Mouse (Mus musculus): ENCODE measurements around the gene B3gat1.

B3gat1 gene

DNA sequence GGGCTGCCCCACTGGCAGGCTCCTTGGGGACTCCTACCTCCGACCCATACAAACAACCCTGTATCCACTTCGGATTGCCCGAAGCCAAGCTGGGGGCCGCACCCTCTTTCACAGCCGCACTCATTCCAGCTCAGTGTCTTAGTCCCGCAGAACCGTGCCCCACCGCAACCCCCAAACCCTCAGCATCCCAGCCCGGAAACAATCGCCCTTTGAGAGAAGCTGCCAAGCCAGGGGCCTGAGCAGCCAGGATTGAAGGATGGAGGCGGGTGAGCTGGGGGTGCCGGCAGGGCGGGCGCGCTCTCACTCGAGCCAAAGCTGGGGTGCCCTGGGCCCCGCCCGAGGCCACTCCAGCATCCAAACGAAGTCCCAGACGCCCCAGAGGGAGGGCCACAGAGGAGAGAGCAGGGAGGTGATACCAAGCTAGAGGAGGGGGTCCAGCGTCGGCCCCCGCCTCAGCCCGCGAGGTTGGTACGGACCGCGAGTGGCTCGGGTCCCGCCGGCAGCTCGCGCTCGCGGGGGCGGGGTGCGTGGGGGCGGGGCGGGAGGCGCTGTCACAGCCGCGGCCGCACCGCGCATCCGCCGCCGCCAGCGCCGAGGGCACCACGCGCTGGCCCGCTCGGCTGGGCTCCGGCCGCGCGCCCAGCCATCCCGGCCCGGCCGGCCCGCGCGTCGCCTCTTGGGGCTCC, at the start of gene B3gat1:
B3gat1 (plus strand) TSS at position 523 of the 686 bp plus-strand sequence.
- peak; percentile 21 for DNase-seq

DNA sequence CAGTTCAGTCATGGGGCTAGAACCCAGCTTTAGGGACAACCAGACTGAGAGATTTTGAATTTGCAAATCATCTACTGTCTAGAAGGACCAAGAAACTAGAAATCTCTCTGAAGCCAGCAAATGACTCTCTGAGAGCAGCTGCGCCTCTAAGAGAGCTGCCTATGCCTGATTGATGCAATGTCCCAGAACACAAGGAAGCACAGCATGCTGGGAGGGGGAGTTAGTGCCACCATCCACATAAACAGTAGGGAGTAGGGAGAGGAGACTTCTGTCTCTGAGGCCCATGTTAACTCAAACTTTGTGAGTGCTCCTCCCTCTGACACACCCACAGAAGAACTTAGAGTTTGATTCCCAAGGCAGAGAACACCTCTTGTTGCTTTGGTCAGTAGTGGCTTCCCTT, 44.4 kb upstream of the B3gat1 start:
- no peak for DNase-seq

DNA sequence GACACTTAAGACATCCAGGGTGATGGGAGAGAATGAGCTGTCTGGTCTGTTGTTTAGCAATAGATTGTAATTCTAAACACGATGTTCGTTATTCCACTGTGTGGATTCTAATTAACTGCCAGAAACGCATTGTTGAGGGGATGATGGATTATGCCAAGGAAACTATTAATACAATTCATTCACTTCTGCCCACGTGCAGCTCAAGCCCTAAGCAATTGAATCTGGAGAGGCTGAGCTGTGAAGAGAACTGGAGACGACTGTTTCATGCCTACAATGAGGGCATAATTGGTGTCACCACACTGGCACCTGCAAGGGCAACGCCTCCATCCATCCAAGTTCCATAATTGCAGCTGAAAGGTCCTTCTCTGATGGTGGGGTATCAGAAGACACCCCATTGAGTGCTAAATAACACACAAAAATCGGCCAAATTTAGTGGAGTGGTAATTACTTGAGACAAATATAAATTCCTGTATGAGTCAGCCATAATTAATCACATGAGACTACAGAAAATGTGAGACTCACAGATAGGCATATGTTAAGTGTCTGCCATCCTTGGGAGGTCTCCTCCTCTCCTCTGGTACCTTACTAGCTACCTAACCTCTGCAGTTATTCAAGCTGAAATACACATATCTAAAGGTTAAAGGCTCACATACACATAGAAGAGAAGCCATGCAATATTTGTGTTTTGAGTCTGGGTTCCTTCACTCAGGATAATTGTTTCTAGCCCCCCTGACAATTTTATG, 43.4 kb upstream of the B3gat1 start:
- no peak for DNase-seq

DNA sequence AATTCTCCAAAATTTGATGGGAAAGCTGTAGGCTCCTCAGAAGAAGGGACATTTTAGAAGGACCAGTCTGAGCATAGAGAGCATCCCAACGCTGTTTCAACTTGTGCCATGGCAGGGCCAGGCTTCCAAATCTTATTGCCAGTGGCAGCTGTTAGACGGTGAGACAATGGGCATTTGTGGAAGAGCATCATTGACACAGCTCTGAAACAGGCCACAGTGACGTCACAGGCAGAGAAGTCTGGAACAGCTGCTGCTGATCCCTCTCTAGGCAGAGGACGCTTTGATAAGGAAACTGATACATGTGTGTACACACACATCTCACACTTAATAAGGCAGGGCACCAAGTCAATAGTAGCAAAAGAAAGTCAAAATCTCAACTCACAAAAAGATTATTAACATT, 40.9 kb upstream of the B3gat1 start:
- DNase-seq, result no peak

DNA sequence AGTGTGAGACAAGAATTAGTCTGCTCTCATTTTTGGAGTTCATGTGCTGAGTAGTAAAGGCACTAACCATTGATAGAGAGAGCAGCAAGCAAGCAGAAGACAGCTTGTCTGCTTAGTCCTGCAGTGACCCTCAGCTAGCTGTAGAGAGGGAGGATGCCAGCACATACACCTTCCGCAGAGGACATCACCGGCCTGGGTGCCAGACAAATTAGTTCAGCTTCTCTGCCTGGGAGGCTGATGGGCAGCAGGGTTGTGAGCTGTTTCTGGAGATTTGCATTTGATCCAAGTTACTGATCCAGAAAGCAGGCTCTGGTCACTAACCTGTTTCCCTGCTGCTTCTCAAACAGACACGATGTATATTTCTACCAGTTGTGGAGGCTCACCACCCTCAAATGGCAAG, 38.9 kb upstream of the B3gat1 start:
- no peak for DNase-seq

DNA sequence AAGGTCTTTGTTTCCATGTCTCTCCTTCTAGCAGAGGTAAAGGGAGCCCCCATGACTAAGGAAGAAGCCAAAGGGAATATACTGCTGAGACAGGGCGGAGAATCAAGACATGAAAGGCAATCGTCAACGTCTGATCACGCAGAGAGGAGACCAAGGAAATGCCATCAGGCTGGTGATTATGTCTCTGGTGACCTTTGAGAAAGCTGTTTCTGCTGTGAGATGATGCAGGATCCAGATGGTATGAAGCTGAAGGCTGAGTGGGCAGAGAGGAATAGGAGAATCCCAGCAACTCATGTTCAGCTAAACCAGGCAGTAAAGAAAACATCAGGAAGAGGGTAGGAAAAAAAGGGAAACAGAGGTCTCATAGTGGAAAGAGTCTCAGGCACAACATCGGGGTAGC, 38.4 kb upstream of the B3gat1 start:
- no peak for DNase-seq

DNA sequence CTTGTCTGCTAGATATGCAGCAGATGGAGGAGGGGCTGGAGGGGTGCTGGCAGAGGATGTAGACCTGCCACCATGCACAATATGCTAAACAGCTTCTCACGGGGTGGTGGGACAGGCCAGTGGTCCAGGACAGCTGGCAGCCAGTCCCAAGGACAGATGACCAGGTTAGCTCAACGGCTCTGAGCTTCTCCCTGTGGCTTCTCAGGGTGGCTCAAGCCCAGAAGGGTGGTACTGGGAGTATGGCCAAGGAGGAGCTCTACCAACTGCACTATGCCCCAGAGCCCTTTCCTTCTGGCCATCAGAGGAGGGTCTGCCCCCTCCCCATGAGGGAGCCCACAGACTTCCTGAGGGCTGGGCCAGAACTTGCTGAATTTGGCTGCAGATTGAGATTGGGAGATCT, 35.2 kb upstream of the B3gat1 start:
- no peak for DNase-seq

DNA sequence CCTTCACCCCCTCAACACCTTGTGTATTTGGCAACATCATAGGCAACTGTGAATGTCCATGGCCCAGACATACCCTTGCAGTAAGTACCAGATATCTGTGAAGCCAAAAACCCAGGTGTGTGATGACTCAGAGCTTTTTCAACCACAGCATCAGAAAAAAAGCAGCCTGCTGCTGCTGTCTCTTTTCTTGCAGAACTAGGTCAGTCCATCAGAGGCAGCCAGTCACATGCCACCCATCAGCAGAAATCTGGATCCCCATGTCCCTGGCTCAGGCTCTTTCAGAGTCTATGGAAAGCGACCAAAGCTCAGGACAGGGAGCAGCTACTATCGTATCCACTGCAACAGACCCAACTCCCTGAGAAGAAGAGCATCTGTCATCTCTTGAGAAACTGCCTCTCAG, 33.2 kb upstream of the B3gat1 start:
- no peak for DNase-seq

DNA sequence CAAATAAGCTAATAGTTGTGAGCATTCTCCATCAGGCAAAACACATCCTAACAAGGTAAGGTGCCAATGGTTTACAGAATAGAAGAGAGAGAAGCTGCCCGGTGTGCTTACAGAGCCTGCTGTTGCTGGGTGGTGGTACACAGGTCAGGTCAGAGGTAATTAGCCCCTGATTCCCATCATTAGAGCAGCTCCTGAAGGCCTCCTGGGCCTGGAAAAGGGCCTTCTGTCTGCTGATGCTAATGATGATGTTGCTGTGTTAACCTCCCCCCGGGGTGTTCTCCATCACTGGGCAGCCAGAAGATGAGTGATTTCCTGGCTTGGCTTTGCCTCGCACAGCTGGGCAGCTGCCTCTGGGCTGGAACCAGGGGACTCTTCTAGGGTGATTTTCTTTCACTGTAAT, 15.1 kb upstream of the B3gat1 start:
- no peak for DNase-seq

DNA sequence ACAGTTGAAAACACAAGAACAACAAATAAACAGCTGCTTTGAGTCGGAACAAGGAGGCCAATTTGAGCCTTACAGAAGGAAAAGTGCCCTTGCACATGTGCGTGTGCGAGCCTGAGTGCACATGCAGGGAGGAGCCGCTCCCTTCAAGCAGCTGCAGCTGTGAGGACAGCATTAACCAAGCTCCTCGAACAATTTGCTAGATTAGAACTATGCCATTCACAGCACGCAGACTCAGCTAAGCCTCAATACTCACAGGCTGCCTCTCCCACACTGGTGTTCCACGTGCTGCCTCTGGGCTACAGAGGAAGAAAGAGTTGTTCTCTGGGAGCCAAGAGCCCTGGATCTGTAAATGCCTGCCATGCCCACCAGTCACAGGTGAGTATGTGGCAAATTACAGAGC, 11.8 kb upstream of the B3gat1 start:
- DNase-seq, result no peak

DNA sequence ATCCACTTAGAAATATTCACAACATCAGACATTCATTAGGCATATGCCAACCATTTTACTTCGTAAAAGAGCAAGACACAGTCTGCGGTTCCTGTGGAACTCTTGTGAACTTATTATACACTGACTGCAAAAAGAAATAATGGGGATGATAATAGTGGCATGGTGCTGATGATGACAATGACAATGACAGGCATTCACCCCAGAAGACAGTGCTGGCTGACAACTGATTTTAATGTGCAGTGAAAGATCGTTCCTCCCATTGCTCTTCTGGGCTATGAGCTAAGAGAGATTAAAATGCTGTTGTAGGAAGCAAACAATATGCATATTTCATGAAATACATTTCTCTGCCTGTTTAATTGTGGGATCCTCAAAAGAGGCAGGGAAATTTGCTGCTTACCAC, 7.8 kb upstream of the B3gat1 start:
- no peak for DNase-seq

DNA sequence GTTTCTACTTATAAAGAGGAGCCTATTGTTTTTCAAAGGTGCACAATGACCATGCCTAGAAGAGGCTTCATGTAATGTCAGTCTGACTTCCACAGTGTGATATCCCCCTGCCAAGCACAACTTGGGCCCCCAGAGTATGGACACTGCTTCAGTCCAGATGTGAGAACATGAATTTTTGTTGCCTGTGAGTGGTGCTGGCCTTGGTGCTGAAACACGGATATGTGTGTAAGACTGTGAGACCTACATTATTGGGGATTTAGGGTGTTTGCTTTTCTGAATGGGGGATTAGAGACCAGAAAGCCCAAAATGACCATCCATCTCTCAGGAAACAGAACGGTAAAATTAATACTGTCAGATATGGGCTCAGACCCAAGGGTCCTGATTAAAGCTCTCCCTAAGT, 6.1 kb upstream of the B3gat1 start:
- no peak for DNase-seq

DNA sequence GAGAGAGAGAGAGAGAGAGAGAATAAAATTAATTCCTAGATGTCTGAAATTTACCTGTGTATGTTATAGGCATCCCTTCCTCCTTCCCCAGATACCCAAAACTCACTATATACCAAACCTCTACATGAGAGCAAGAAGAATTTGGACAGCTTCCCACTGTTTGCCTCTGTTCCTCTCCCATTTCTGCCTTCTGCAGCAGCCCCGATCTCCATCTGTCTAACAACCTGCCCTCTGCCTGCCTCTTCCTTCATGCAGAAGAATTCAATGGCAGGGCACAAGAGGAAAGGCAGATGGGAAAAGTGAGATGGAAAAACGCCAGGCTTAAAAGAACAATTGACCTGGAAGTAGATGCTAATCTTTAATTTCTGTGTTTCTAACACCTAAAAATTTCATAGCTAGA, 5.0 kb upstream of the B3gat1 start:
- no peak for DNase-seq

DNA sequence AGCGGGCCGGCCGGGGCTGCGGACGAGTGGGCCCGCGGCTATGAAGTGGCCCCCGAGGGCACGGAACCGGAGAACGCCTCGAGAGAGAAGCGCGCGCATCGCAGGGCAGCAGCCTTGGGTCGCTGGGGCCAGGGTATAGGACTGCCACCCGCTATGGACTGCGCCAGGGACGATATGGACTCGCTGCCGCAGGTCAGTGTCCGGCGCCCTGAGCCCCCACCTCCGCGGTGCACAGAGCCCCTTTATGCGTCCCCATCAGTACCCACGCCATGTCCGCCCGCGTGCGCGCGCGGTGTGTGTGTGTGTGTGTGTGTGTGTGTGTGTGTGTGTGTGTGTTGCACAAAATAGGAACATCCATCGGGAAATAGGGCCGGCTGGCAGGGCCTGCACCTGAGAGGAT, 458 bp downstream of the B3gat1 start:
- no peak for DNase-seq

DNA sequence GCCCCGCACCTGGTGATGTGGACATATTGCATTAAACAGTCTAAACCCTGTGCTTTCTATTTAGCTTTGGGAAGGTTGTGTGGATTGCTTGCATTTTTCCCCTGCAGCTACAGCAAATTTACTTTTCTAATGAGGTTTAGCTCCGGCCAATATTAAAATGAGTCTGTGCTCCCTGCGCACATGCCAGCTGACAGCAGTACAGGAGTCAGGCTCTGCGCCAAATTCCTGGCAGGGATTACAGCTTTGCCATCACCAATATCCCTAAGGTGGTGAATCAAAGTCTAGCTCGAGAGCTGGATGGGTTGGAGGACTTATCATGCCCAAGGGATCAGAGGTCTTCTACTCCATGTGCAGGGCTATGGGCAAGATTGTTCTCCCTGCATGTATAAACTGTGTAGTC, 3.6 kb downstream of the B3gat1 start:
- DNase-seq, result peak; percentile 41

DNA sequence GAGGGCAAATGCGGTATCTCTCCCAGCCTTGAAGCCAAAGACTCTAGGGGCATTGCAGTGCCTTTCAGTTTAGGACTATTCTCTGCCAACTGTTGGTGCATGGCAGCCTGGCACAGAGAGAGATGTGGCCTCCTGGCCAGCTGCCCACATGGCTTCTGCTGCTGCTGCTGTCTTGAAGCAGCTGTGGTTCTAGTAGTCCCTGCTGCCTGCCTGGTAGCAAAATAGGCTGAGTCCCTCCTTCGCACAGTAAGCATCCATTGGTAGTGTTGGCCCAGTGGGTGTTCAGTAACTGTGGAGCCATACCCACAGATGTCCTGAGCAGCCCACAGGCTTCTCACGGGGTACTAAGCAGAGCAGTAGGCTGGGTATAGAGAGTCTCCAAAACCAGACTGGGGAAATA, 9.3 kb downstream of the B3gat1 start:
- no peak for DNase-seq

DNA sequence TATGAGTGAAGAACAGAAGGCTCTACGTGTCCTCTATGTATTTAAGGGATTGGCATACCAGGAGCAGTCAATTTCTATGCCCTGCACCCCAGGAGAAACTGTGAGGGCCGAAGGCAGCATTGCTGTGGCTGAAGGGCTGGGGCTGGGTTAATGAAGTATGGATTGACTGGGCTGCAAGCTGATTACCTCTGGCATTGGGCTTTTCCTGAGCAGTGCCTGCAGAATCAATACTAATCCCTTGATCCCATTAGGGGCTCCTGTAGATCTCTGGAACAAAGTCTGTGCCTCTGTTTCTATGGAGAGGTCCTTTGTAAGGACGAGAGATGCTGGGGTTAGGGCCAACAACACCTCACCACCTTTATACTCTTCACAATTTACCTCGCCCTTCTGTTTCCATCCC, 13.6 kb downstream of the B3gat1 start:
- no peak for DNase-seq

DNA sequence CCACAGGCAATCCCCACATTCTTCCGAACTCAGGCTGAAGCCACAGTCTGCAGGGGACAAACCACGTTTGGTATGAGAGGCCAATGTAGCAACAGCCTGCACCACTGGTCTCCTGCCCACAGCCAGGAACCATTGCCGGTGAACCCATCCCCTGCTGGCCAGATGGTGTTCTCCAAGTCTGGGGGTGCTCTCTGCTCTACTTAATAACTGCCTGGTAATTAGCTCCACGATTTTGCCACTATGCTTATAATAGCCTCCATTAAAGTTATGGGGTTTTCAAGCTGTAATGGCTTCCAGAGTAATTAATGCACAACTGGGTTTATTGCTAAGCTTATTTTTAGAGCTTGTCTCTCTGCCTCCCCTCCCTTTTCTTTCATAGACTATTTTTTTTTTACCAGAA, 15.4 kb downstream of the B3gat1 start:
- DNase-seq, result no peak

DNA sequence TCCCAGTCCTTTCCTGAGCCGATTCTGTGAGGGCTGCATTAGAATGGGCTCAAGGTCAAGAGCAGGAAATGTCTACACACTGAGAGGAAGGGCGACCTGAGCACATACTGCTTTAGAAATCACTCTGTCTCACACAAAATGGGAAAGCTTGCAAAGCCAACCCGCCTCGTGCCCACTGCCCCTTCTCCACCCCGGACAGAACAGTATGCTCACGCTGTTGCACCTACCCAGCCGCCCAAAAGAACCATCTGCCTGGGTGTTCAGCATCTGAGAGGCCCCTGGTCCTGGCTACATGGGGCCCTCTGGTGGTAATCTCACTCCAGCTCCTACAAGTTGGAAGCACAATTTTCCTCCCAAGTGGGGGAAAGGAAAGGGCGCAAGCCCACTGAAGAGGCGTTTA, 26.6 kb downstream of the B3gat1 start:
- DNase-seq, result peak; percentile 45

DNA sequence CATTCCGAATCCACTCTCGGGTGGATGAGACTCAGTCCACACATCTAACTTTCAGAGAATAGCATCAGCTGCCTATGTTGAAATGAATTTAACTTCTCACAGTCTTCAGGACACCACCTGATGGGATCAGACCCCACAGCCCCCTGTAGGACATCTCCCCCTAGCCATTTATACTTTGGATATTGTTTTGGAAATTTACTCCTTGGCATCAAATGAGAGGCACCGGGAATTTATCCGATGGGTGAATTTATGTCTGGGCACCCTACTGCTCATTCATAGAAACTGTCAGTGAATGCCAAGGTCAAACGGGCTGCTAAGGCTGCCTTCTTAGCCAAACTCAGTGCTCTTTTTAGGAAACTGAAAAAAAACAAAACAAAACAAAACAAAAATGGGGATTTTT, 27.0 kb downstream of the B3gat1 start:
- DNase-seq, result no peak

DNA sequence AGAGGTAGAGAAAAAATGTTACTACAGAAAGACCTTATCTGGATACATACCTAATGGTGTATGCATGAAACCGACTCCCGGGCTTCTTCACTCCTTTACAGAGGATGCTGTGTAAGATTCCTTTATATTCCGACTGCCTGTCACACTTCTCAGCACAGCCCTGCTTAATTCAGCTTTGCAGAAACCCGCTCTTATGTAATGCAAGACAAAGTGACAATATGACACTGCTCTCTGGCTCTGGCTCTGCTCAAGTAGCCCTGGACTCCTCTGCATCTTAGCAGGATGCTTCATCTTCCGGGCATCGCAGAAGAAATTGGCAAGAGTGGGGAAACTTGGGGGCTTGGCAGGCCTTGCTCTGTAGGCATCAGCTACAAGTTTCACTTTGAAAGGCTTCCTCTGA, 28.9 kb downstream of the B3gat1 start:
- no peak for DNase-seq

DNA sequence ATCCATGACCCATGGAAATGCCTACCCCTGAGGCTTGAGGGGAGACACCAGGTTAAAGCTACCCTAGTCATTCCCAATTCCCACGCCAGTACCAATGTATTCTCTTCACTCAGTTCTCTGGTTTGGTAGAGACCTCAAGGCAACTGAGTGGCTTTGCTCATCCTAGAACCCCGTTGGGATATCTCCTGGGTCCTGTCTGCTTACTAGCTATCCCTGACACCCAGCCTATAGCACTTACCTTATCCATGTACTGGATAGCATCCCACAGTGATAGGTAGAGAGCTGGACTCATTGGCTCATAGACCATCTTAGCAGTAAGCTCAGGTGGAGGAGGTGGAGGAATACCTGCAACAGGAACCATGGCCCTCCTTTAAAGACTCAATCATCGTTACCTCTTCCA, 34.7 kb downstream of the B3gat1 start:
- DNase-seq, result no peak

DNA sequence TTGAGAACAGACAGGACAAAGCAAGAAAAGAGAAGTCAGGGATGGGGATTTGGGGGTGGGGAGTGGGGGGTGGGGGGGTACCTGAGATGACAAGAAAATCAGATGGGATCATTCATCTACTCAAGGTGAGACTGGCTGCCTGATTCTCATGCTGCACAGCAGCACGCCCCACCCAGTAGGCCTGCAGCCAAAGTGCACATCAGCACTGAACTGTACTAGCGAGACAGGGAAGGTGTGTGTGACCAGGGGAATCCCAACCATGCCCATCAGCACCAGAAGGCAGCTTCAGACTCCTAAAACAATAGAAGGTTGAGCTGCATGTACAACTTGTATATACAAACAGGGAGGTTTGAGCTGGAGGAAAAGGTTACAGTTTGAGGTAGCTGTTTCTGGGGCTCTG, 42.2 kb downstream of the B3gat1 start:
- no peak for DNase-seq

DNA sequence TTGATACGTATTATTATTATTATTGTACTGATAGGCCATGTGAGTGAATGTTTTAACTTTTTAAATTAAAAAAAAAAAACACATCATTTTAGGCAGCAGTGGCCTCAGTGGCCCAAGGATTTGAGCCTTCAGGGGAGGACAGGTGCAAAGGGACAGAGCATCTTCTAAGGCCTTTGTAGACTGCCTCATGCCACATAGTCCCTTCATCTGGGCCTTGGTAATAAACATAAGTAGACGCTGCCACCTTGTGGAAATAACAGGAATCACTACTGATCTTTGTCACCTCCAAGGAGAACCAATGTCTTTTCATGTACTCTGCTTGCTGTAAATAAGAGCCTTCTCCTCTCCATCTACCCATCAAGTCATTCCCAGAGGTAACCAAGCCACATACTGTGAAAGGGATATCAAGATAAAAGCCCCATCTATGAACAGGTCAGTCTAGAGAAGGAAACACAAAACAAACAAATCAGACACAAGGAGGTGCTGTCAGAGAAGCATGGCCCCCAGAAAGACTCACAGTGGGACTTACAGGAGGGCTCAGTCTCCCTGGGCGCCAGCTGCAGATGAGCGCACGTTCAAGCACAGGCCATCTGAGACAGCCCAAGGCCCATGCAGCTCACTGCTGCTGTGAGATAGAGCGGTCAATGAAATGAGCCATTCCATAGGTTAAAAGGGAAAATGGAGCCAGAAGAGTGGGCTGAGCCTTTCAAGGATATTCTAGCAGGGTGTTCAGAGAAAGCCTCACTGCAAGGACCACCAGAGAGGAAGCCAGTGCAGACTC, 42.8 kb downstream of the B3gat1 start:
- peak; percentile 35 for DNase-seq

Measured in cerebellum, adult 9-11 months (tissue).